Mouse (Mus musculus) kidney, postnatal 0 days (tissue): ENCODE data around the gene Faxc. TPM values are rescaled to one million over a fixed set of nuclear protein-coding genes. Genes with fewer than 3 reads are reported as not detected.

Experiments used
- ATAC-seq: fragments of 200-750 bp; cut with Nextera tagmentation; replicated peaks from 2 replicates; pipeline ENCODE4 v1.8.0; 2017; ENCODE audit warnings: low read depth, moderate number of reproducible peaks, moderate TSS enrichment, moderate library complexity; ENCODE audit not compliant: low FRiP score
- DNase-seq: peaks from one replicate; pipeline ENCODE4 v3.0.0-alpha.2; 2016; ENCODE audit warnings: low spot score
- H3K27ac ChIP-seq: fragments of 300-500 bp; sonication (generic); 2 replicates; pipeline ENCODE4 v1.5.1; 2014; ENCODE audit warnings: mild to moderate bottlenecking
- H3K27me3 ChIP-seq: fragments of 300-500 bp; sonication (generic); 2 replicates; pipeline ENCODE4 v1.6.1; 2014; ENCODE audit warnings: low read length, mixed read lengths; ENCODE audit not compliant: insufficient read depth
- H3K36me3 ChIP-seq: fragments of 300-500 bp; sonication (generic); 2 replicates; pipeline ENCODE4 v1.6.1; 2014; ENCODE audit warnings: low read length, mixed read lengths; ENCODE audit not compliant: insufficient read depth
- H3K4me1 ChIP-seq: fragments of 300-500 bp; sonication (generic); replicated peaks from 2 replicates; pipeline ENCODE4 v1.6.1; 2014; ENCODE audit warnings: antibody characterized with exemption, low read length, mixed read lengths; ENCODE audit not compliant: insufficient read depth
- H3K4me2 ChIP-seq: fragments of 300-500 bp; sonication (generic); 2 replicates; pipeline ENCODE4 v1.6.1; 2014; ENCODE audit warnings: mild to moderate bottlenecking, low read length, moderate library complexity, mixed read lengths
- H3K4me3 ChIP-seq: fragments of 300-500 bp; sonication (generic); replicated peaks from 2 replicates; pipeline ENCODE4 v1.5.1; 2014; ENCODE audit warnings: low read depth, low read length
- H3K9ac ChIP-seq: fragments of 300-500 bp; sonication (generic); 2 replicates; pipeline ENCODE4 v1.6.1; 2014; ENCODE audit warnings: low read depth, low read length
- H3K9me3 ChIP-seq: fragments of 300-500 bp; sonication (generic); replicated peaks from 2 replicates; pipeline ENCODE4 v1.6.1; 2016; ENCODE audit warnings: low read length, inconsistent platforms, mixed read lengths
- CTCF ChIP-seq: IDR thresholded peaks from 2 replicates; pipeline ENCODE4 v1.5.1; 2016; ENCODE audit warnings: antibody characterized with exemption, low read depth, mild to moderate bottlenecking, moderate library complexity
- WGBS: fragments of 180-500 bp; shearing (Covaris S2); extraction: QIAGEN DNeasy Blood & Tissue Kit; methylation state at CpG from one replicate; pipeline ENCODE4 v1.1.7; 2014; 5-methylcytosine and 5-hydroxymethylcytosine counted together
- polyA plus RNA-seq: library from polyadenylated mRNA; unstranded; fragments of >200 nt; fragmentation: Nextera tagmentation; extraction: Ambion mirVana; gene quantifications from 2 replicates; pipeline ENCODE4 v1.2.1, GENCODE M21; 2015

Faxc gene
- polyA plus RNA-seq: 1.7 and 2.0 TPM in 2 replicates

- H3K9ac ChIP-seq: peak within 1 kb of the TSS; percentile 78
- H3K36me3 ChIP-seq: no peaks in the 10 kb centered on the region
- ATAC-seq: peak; percentile 86
- H3K27ac ChIP-seq: peak within 1 kb of the TSS; percentile 57
- TF ChIP-seq CTCF: no peak
- peak within 1 kb of the TSS; percentile 99 for H3K4me2 ChIP-seq
- H3K4me3 ChIP-seq: peak within 1 kb of the TSS; percentile 71
- peak; percentile 47 for DNase-seq
- under 1% methylated on average over 69 of the region's 83 CpGs for WGBS
- H3K27me3 ChIP-seq: no peaks in the 10 kb centered on the region
- no peaks in the 10 kb centered on the region for H3K9me3 ChIP-seq
- peaks cover 4% of the 10 kb centered on the region; the same call in 1 of the 2 replicates for H3K4me1 ChIP-seq
These were observed at the start of gene Faxc for GRCm38 (mm10) chr4:21930971-21931771. Gene Faxc (plus strand): TSS chr4:21931329.

- H3K36me3 ChIP-seq: no peaks in the 10 kb centered on the region
- H3K9ac ChIP-seq: no peak overlapping the region
- H3K27ac ChIP-seq: no peak overlapping the region
- DNase-seq: no peak
- H3K9me3 ChIP-seq: no peaks in the 10 kb centered on the region
- no peak for ATAC-seq
- WGBS: 94% methylated on average over 6 of the region's 6 CpGs
- no peak overlapping the region for H3K4me3 ChIP-seq
- H3K4me1 ChIP-seq: no peaks in the 10 kb centered on the region
- H3K27me3 ChIP-seq: no peaks in the 10 kb centered on the region
- no peak for TF ChIP-seq CTCF
- H3K4me2 ChIP-seq: no peak overlapping the region
These were observed 48.3 kb upstream of the Faxc start for GRCm38 (mm10) chr4:21882806-21883205.

GRCm38 (mm10) chr4:21885831-21886230 lies 45.3 kb upstream of the Faxc start:
- no peak overlapping the region for H3K4me2 ChIP-seq
- no peak for ATAC-seq
- H3K27me3 ChIP-seq: no peaks in the 10 kb centered on the region
- no peaks in the 10 kb centered on the region for H3K36me3 ChIP-seq
- H3K9ac ChIP-seq: no peak overlapping the region
- H3K4me3 ChIP-seq: no peak overlapping the region
- no peaks in the 10 kb centered on the region for H3K4me1 ChIP-seq
- TF ChIP-seq CTCF: no peak
- 79% methylated on average over 8 of the region's 8 CpGs for WGBS
- no peaks in the 10 kb centered on the region for H3K9me3 ChIP-seq
- DNase-seq: no peak
- H3K27ac ChIP-seq: no peak overlapping the region

GRCm38 (mm10) chr4:21931772-21932630 lies 872 bp downstream of the Faxc start:
- Histone ChIP-seq H3K9me3 (no peaks in the 10 kb centered on the region), H3K36me3 (no peaks in the 10 kb centered on the region), H3K27me3 (no peaks in the 10 kb centered on the region), H3K4me2 (peak overlapping the region; percentile 99), H3K27ac (peak overlapping the region; percentile 57), H3K4me3 (peak overlapping the region; percentile 71), H3K4me1 (peaks cover 4% of the 10 kb centered on the region; the same call in 1 of the 2 replicates), H3K9ac (peak overlapping the region; percentile 78)
- DNase-seq: peak; percentile 30
- no peak for TF ChIP-seq CTCF
- WGBS: 10% methylated on average over 23 of the region's 23 CpGs
- peak; percentile 59 for ATAC-seq

- Histone ChIP-seq H3K27me3 (no peaks in the 10 kb centered on the region), H3K27ac (no peak overlapping the region), H3K36me3 (no peaks in the 10 kb centered on the region), H3K9ac (no peak overlapping the region), H3K4me1 (peaks cover 4% of the 10 kb centered on the region; the same call in 1 of the 2 replicates), H3K4me3 (no peak overlapping the region), H3K9me3 (no peaks in the 10 kb centered on the region), H3K4me2 (no peak overlapping the region)
- no peak for ATAC-seq
- TF ChIP-seq CTCF: no peak
- no peak for DNase-seq
- 80% methylated on average over 2 of the region's 2 CpGs for WGBS
These were observed 4.2 kb downstream of the Faxc start for GRCm38 (mm10) chr4:21935378-21935777.

GRCm38 (mm10) chr4:21936424-21936823 lies 5.3 kb downstream of the Faxc start:
- ATAC-seq (no peak), DNase-seq (no peak)
- WGBS: 91% methylated on average over 9 of the region's 9 CpGs
- H3K36me3 ChIP-seq: no peaks in the 10 kb centered on the region
- no peaks in the 10 kb centered on the region for H3K9me3 ChIP-seq
- TF ChIP-seq CTCF: no peak
- no peak overlapping the region for H3K4me2 ChIP-seq
- no peaks in the 10 kb centered on the region for H3K27me3 ChIP-seq
- H3K9ac ChIP-seq: no peak overlapping the region
- H3K27ac ChIP-seq: no peak overlapping the region
- peaks cover 4% of the 10 kb centered on the region; the same call in 1 of the 2 replicates for H3K4me1 ChIP-seq
- no peak overlapping the region for H3K4me3 ChIP-seq
